16 mouse cellular contexts compared by ENCODE assay signal in the genomic region with DNA sequence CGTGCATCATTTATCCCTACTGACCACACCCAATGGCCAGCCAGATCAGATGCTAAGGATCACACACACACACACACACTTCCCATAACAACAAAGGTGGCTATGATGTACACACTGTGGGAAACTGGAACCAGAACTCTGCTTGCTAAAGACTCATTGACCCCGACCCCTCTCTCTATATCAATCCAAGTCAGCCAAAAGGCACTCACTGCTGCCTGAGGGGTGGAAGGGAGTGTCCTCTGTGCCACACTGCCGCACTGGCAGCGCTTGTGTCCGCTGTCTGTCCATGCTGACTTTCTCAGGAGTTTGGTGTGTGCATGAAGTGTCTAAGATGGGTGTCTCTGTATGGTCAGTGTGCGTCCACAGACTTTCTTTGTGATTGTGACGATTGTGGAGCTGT. TPM values are rescaled to one million over a fixed set of nuclear protein-coding genes. Genes with fewer than 3 reads are reported as not detected.
A peak's percentile ranks its signal among the peaks of the same experiment; 100 is the strongest.
DNase-seq lines count a peak whose midpoint lies in the region; ATAC-seq lines count a peak whose summit lies in the region.
"Had no signal": no experiment of that assay in that cellular context is flagged by ENCODE, and none has a peak within 500 bp of the region (broad histone marks: within the 10 kb centered on the region; RNA-seq: fewer than 3 reads in every experiment).

No protein-coding gene starts in this region.

- ATAC-seq in heart, embryonic 15.5 days (replicated peaks; ENCODE audit: insufficient number of reproducible peaks, insufficient read depth, low FRiP score, low read depth) = no peak
- peak; percentile 15; the same call in 1 of the 2 replicates for ATAC-seq in neural tube, embryonic 12.5 days (ENCODE audit: low FRiP score, low read depth)
- ATAC-seq in midbrain, embryonic 11.5 days (ENCODE audit: low FRiP score) = no peak; the same call in 1 of the 2 replicates

- 13% methylated on average over 7 of the region's 7 CpGs for WGBS in heart, embryonic 15.5 days
- WGBS in neural tube, embryonic 12.5 days = 10% methylated on average over 7 of the region's 7 CpGs
- 4% methylated on average over 7 of the region's 7 CpGs for WGBS in midbrain, embryonic 11.5 days

- peak overlapping the region; percentile 91 for H3K4me2 ChIP-seq in heart, embryonic 15.5 days
- peak overlapping the region; percentile 86 for H3K4me2 ChIP-seq in neural tube, embryonic 12.5 days (replicated peaks)
- H3K4me2 ChIP-seq in midbrain, embryonic 11.5 days = peak overlapping the region; percentile 57

- peaks cover 15% of the 10 kb centered on the region for H3K4me1 ChIP-seq in heart, embryonic 15.5 days (replicated peaks)
- peaks cover 29% of the 10 kb centered on the region for H3K4me1 ChIP-seq in neural tube, embryonic 12.5 days
- peaks cover 51% of the 10 kb centered on the region for H3K4me1 ChIP-seq in midbrain, embryonic 11.5 days (ENCODE audit: control insufficient read depth, insufficient read depth, low read length)

- no peak for DNase-seq in heart, adult 8-10 months (ENCODE audit: low spot score)
- DNase-seq in neural tube, embryonic 10.5 days (ENCODE audit: extremely low spot score, low spot score) = no peak
- DNase-seq in midbrain, embryonic 11.5 days (ENCODE audit: low spot score, missing footprints) = peak; percentile 94
- DNase-seq in layer of hippocampus, postnatal 14 days (ENCODE audit: low spot score in 2 of 2) = no peak
- DNase-seq in spleen, postnatal 10 days (ENCODE audit: low spot score in 2 of 2) = no peak
- DNase-seq: cerebellum, adult 11 months; embryo, embryonic 11 days; gastrocnemius, postnatal 14 days; heart, postnatal 36 days; right cerebral cortex, adult 18-20 months had no signal

- no peak overlapping the region for H3K27ac ChIP-seq in heart, embryonic 15.5 days
- no peak overlapping the region for H3K27ac ChIP-seq in neural tube, embryonic 12.5 days
- H3K27ac ChIP-seq in midbrain, embryonic 11.5 days (ENCODE audit: low read depth, low read length) = no peak overlapping the region
- H3K27ac ChIP-seq: liver, embryonic 14.5 days; macrophage had no signal

- peak overlapping the region; percentile 64 for H3K4me3 ChIP-seq in heart, embryonic 15.5 days
- H3K4me3 ChIP-seq in neural tube, embryonic 12.5 days = peak overlapping the region; percentile 39; the same call in 1 of the 2 replicates
- no peak overlapping the region for H3K4me3 ChIP-seq in midbrain, embryonic 11.5 days (ENCODE audit: low read depth, low read length)

- H3K27me3 ChIP-seq in heart, embryonic 15.5 days = peaks cover 87% of the 10 kb centered on the region
- H3K27me3 ChIP-seq in neural tube, embryonic 12.5 days (replicated peaks) = peaks cover 95% of the 10 kb centered on the region
- peaks cover 40% of the 10 kb centered on the region for H3K27me3 ChIP-seq in midbrain, embryonic 11.5 days (ENCODE audit: control insufficient read depth, insufficient read depth, low read length)

- H3K9me3 ChIP-seq in heart, embryonic 15.5 days (replicated peaks) = no peaks in the 10 kb centered on the region
- H3K9me3 ChIP-seq in neural tube, embryonic 12.5 days = no peaks in the 10 kb centered on the region
- H3K9me3 ChIP-seq in midbrain, embryonic 11.5 days (ENCODE audit: control insufficient read depth, low read length) = no peaks in the 10 kb centered on the region

- no peaks in the 10 kb centered on the region for H3K36me3 ChIP-seq in heart, embryonic 15.5 days
- no peaks in the 10 kb centered on the region for H3K36me3 ChIP-seq in neural tube, embryonic 12.5 days
- no peaks in the 10 kb centered on the region for H3K36me3 ChIP-seq in midbrain, embryonic 11.5 days (ENCODE audit: control insufficient read depth, insufficient read depth, low read length)

- no peak overlapping the region for H3K9ac ChIP-seq in heart, embryonic 15.5 days
- no peak overlapping the region for H3K9ac ChIP-seq in neural tube, embryonic 12.5 days
- no peak overlapping the region for H3K9ac ChIP-seq in midbrain, embryonic 11.5 days (ENCODE audit: low read length)
- H3K9ac ChIP-seq: liver, embryonic 14.5 days had no signal

RNA-seq across cellular contexts. Expression of gene Dmbx1, which starts 22.3 kb away (rescaled TPM):
- polyA plus RNA-seq in heart, embryonic 15.5 days (2015; fragmentation: Nextera tagmentation; extraction: Ambion mirVana) = 0.03 and 0.04 TPM in 2 replicates
- not detected for total RNA-seq in heart, adult 8-10 months (2022)
- 1.6 and 2.4 TPM in 2 replicates for polyA plus RNA-seq in neural tube, embryonic 12.5 days (2016; fragmentation: Nextera tagmentation; extraction: Ambion mirVana)
- polyA plus RNA-seq in midbrain, embryonic 11.5 days (2014; fragmentation: Nextera tagmentation; extraction: Ambion mirVana) = 15.1 and 15.9 TPM in 2 replicates
- total RNA-seq in layer of hippocampus, postnatal 14 days (2021) = under 1 TPM; 0.14 to 0.21 TPM
- total RNA-seq: gastrocnemius, postnatal 14 days; heart, postnatal 36 days; left cerebral cortex, postnatal 36 days had no signal
- polyA plus RNA-seq: kidney, embryonic 14.5 days; liver, embryonic 14.5 days; macrophage had no signal

RNA-seq across cellular contexts. Expression of gene Faah, which starts 55.7 kb away (rescaled TPM):
- polyA plus RNA-seq in heart, embryonic 15.5 days (2015; fragmentation: Nextera tagmentation; extraction: Ambion mirVana) = 1.1 and 2.1 TPM in 2 replicates
- under 1 TPM in 3 of 4 experiments, not detected in 1; 0.34 to 0.82 (median 0.49) TPM for total RNA-seq in heart, adult 8-10 months (2022)
- polyA plus RNA-seq in neural tube, embryonic 12.5 days (2016; fragmentation: Nextera tagmentation; extraction: Ambion mirVana) = 4.8 and 5.8 TPM in 2 replicates
- polyA plus RNA-seq in midbrain, embryonic 11.5 days (2014; fragmentation: Nextera tagmentation; extraction: Ambion mirVana) = 1.8 TPM in 2 replicates
- 100 to 1,000 TPM; 123 to 126 TPM for total RNA-seq in layer of hippocampus, postnatal 14 days (2021)
